Mouse (Mus musculus): ENCODE data around the gene Atad1.

- TF ChIP-seq CTCF (IDR thresholded peaks at IDR 0.05): no peak
- TF ChIP-seq EP300 (IDR thresholded peaks at IDR 0.05): no peak
Measured at GRCm38 (mm10) chr19:32756636-32756899, 17.0 kb upstream of the Atad1 start.

All from lung, postnatal 0 days (tissue).